Mouse (Mus musculus): Measurements from ENCODE around the gene Tac2. TPM values are rescaled to one million over a fixed set of nuclear protein-coding genes. Genes with fewer than 3 reads are reported as not detected.

Gene Tac2
- total RNA-seq, 2 experiments from 2014 or later, result not detected

GRCm38 (mm10) chr10:127721671-127722418 is 2.4 kb upstream of the Tac2 start:
- intact Hi-C loops (cut with DNase I), result no loop called here
- peak; percentile 32 to 46 for DNase-seq

GRCm38 (mm10) chr10:127725136-127725535 is 858 bp downstream of the Tac2 start:
- intact Hi-C loops (cut with DNase I), result no loop called here
- DNase-seq, result no peak

GRCm38 (mm10) chr10:127728437-127728836 is 4.2 kb downstream of the Tac2 start:
- DNase-seq, result no peak
- intact Hi-C loops (cut with DNase I), result no loop called here

- no peak for DNase-seq
- intact Hi-C loops (cut with DNase I), result no loop called here
Observed at GRCm38 (mm10) chr10:127730285-127730932, 6.1 kb downstream of the Tac2 start.

GRCm38 (mm10) chr10:127730933-127731310 is 6.6 kb downstream of the Tac2 start:
- no peak for DNase-seq
- intact Hi-C loops (cut with DNase I), result no loop called here

GRCm38 (mm10) chr10:127731397-127731796 is 7.1 kb downstream of the Tac2 start:
- intact Hi-C loops (cut with DNase I), result no loop called here

GRCm38 (mm10) chr10:127734434-127734833 is 10.2 kb downstream of the Tac2 start:
- peak in 1 of 2 experiments; percentile 37 for DNase-seq
- intact Hi-C loops (cut with DNase I), result loop anchor here (1.0 to 2.0 kb wide), 3 partner anchors 40 to 94 kb away; no protein-coding TSS in a partner anchor

More at GRCm38 (mm10) chr10:127731397-127731796, 7.1 kb downstream of the Tac2 start:
- DNase-seq, result no peak

GRCm38 (mm10) chr10:127736266-127736665 is 12.0 kb downstream of the Tac2 start:
- no peak for DNase-seq
- intact Hi-C loops (cut with DNase I), result no loop called here

GRCm38 (mm10) chr10:127736916-127737315 is 12.6 kb downstream of the Tac2 start:
- DNase-seq, result no peak
- intact Hi-C loops (cut with DNase I), result no loop called here

GRCm38 (mm10) chr10:127737552-127737951 is 13.3 kb downstream of the Tac2 start:
- intact Hi-C loops (cut with DNase I), result no loop called here
- DNase-seq, result no peak

- DNase-seq, result peak; percentile 30 to 56
- intact Hi-C loops (cut with DNase I), result loop anchor here (1.0 to 2.0 kb wide), 2 partner anchors 199 to 270 kb away; no protein-coding TSS in a partner anchor
Observed at GRCm38 (mm10) chr10:127738151-127738882, 14.0 kb downstream of the Tac2 start.

GRCm38 (mm10) chr10:127739083-127739660 is 14.9 kb downstream of the Tac2 start, which contains the start of gene Zbtb39:
Gene Zbtb39, plus strand, starts transcription at chr10:127739538.
- DNase-seq, result peak; percentile 84 to 85
- intact Hi-C loops (cut with DNase I), result loop anchor here (2.0 kb wide), 1 partner anchor 270 kb away; no protein-coding TSS in a partner anchor

- peak in 1 of 2 experiments; percentile 56 for DNase-seq
- intact Hi-C loops (cut with DNase I), result loop anchor here (2.0 kb wide), 1 partner anchor 269 kb away; no protein-coding TSS in a partner anchor
Observed at GRCm38 (mm10) chr10:127739661-127740161, 15.4 kb downstream of the Tac2 start.

- peak; percentile 36 to 70 for DNase-seq
- intact Hi-C loops (cut with DNase I), result no loop called here
Observed at GRCm38 (mm10) chr10:127744661-127745060, 20.4 kb downstream of the Tac2 start.

GRCm38 (mm10) chr10:127745886-127746285 is 21.6 kb downstream of the Tac2 start:
- DNase-seq, result no peak
- intact Hi-C loops (cut with DNase I), result no loop called here

- intact Hi-C loops (cut with DNase I), result no loop called here
- no peak for DNase-seq
Observed at GRCm38 (mm10) chr10:127747254-127747653, 23.0 kb downstream of the Tac2 start.

- DNase-seq, result peak; percentile 32 to 46
- intact Hi-C loops (cut with DNase I), result no loop called here
Observed at GRCm38 (mm10) chr10:127748847-127749612, 24.8 kb downstream of the Tac2 start.

GRCm38 (mm10) chr10:127750136-127750777 is 26.0 kb downstream of the Tac2 start:
- peak; percentile 25 to 40 for DNase-seq
- intact Hi-C loops (cut with DNase I), result no loop called here

- intact Hi-C loops (cut with DNase I), result no loop called here
- DNase-seq, result peak; percentile 41 to 47
Observed at GRCm38 (mm10) chr10:127751548-127751947, 27.3 kb downstream of the Tac2 start, which contains the start of gene Gpr182. Gene Gpr182, minus strand, starts transcription at chr10:127751732.
